ENCODE assay signal across 8 mouse cellular contexts in genomic region chr10:50894170-50894991, GRCm38 (mm10). TPM values are rescaled to one million over a fixed set of nuclear protein-coding genes. Genes with fewer than 3 reads are reported as not detected.
DNase-seq lines count a peak whose midpoint lies in the region; ATAC-seq and TF ChIP-seq lines count a peak whose summit lies in the region.

Gene Sim1, plus strand, starts transcription at chr10:50894754.

- under 1% methylated on average over 62 of the region's 62 CpGs for WGBS in heart, embryonic 14.5 days
- WGBS in kidney, embryonic 16.5 days, result under 1% methylated on average over 58 of the region's 62 CpGs
- 2% methylated on average over 61 of the region's 62 CpGs for WGBS in small intestine, adult 2 months

- H3K9me3 ChIP-seq in heart, embryonic 14.5 days (ENCODE audit: control insufficient read depth, low read length), result no peaks in the 10 kb centered on the region
- no peaks in the 10 kb centered on the region for H3K9me3 ChIP-seq in kidney, embryonic 16.5 days (ENCODE audit: low read length)

- peak within 1 kb of the TSS; percentile 81 for H3K4me2 ChIP-seq in heart, embryonic 14.5 days (ENCODE audit: low read length)
- peak within 1 kb of the TSS; percentile 63 for H3K4me2 ChIP-seq in kidney, embryonic 16.5 days (replicated peaks; ENCODE audit: low read depth, low read length)

- no peak within 1 kb of the TSS for H3K27ac ChIP-seq in heart, embryonic 14.5 days (replicated peaks in 1 of 2; ENCODE audit: control insufficient read depth in 1 of 2, insufficient read depth in 1 of 2, low read depth in 2 of 2, low read length in 2 of 2)
- H3K27ac ChIP-seq in kidney, embryonic 16.5 days (ENCODE audit: low read length), result peak within 1 kb of the TSS; percentile 90
- H3K27ac ChIP-seq in small intestine, adult 2 months (ENCODE audit: insufficient read depth, low read depth, low read length), result no peak within 1 kb of the TSS

- peak within 1 kb of the TSS; percentile 50 to 58 for H3K4me3 ChIP-seq in heart, embryonic 14.5 days (ENCODE audit: control insufficient read depth in 1 of 2, insufficient read depth in 1 of 2, low read depth in 1 of 2, low read length in 2 of 2)
- H3K4me3 ChIP-seq in kidney, embryonic 16.5 days (ENCODE audit: low read length), result peak within 1 kb of the TSS; percentile 58
- peak within 1 kb of the TSS; percentile 46 for H3K4me3 ChIP-seq in small intestine, adult 2 months (ENCODE audit: low read depth, low read length)

- H3K4me1 ChIP-seq in heart, embryonic 14.5 days (ENCODE audit: control insufficient read depth in 2 of 2, insufficient read depth in 2 of 2, low read length in 2 of 2), result peaks cover 2 to 10% of the 10 kb centered on the region in 2 experiments; a peak in 3 of 4 replicates
- H3K4me1 ChIP-seq in kidney, embryonic 16.5 days (ENCODE audit: insufficient read depth, low read length), result peaks cover 8% of the 10 kb centered on the region; the same call in 1 of the 2 replicates
- H3K4me1 ChIP-seq in small intestine, adult 2 months (ENCODE audit: control insufficient read depth, insufficient read depth, insufficient read length, low read length), result peaks cover 10% of the 10 kb centered on the region

- H3K36me3 ChIP-seq in heart, embryonic 14.5 days (ENCODE audit: control insufficient read depth, insufficient read depth, low read length), result no peaks in the 10 kb centered on the region
- no peaks in the 10 kb centered on the region for H3K36me3 ChIP-seq in kidney, embryonic 16.5 days (ENCODE audit: insufficient read depth, low read length)
- H3K36me3 ChIP-seq in small intestine, adult 2 months (ENCODE audit: control insufficient read depth, insufficient read depth, low read length), result no peaks in the 10 kb centered on the region

- H3K27me3 ChIP-seq in heart, embryonic 14.5 days (ENCODE audit: control insufficient read depth, insufficient read depth, low read length), result peaks cover 98% of the 10 kb centered on the region
- H3K27me3 ChIP-seq in kidney, embryonic 16.5 days (ENCODE audit: insufficient read depth, low read length), result peaks cover 75% of the 10 kb centered on the region
- peaks cover 65% of the 10 kb centered on the region for H3K27me3 ChIP-seq in small intestine, adult 2 months (ENCODE audit: control insufficient read depth, insufficient read depth, low read length)

- TF ChIP-seq CTCF in small intestine, adult 2 months (IDR thresholded peaks at IDR 0.05; ENCODE audit: extremely low read depth, insufficient read length, insufficient replicate concordance, low read depth, low read length), result no peak

- peak; percentile 85 for ATAC-seq in heart, embryonic 14.5 days (ENCODE audit: insufficient number of reproducible peaks, insufficient read depth, low FRiP score, low read depth)
- peak; percentile 92 for ATAC-seq in kidney, embryonic 16.5 days (ENCODE audit: low FRiP score, low TSS enrichment)

- H3K9ac ChIP-seq in heart, embryonic 14.5 days (ENCODE audit: low read length), result no peak within 1 kb of the TSS
- H3K9ac ChIP-seq in kidney, embryonic 16.5 days (replicated peaks; ENCODE audit: low read length), result peak within 1 kb of the TSS; percentile 73

- TF ChIP-seq POLR2A in small intestine, adult 2 months (IDR thresholded peaks at IDR 0.05; ENCODE audit: low read depth, low read length), result no peak

- DNase-seq in adrenal gland, adult (ENCODE audit: inconsistent age in 2 of 2, low spot score in 1 of 2), result peak; percentile 57 to 87
- DNase-seq in adrenal gland, postnatal 4 days (ENCODE audit: low spot score in 2 of 2), result no peak
- DNase-seq in ES-CJ7 (ENCODE audit: low read depth, low spot score), result peak; percentile 95
- peak; percentile 95 for DNase-seq in embryo, embryonic 10.5 days (ENCODE audit: low spot score)
- DNase-seq in lung, postnatal 36 days, result peak; percentile 60

RNA-seq across cellular contexts. Expression of gene Sim1, which starts in this region (rescaled TPM):
- total RNA-seq in adrenal gland, postnatal 4 days (2021), result 1 to 10 TPM in 1 of 2 experiments, under 1 TPM in 1; 0.06 to 3.7 TPM
- not detected in 2 replicates for polyA plus RNA-seq in heart, embryonic 14.5 days (2014; fragmentation: Nextera tagmentation; extraction: Ambion mirVana)
- polyA plus RNA-seq in kidney, embryonic 16.5 days (2015; fragmentation: Nextera tagmentation; extraction: Ambion mirVana), result 10.1 and 10.6 TPM in 2 replicates
- not detected in 2 replicates for polyA plus RNA-seq in small intestine, adult 2 months (2012; rRNA removed)

Comparison
In these comparisons a context has a peak if more than half of its experiments do, and no peak if none do; other contexts are left out.
1. RNA of gene Sim1 (polyA plus RNA-seq): 10.1 to 10.6 TPM in kidney, embryonic 16.5 days; not detected in heart, embryonic 14.5 days and not detected in small intestine, adult 2 months; every median in the first group is over 10 times any median in the second.
2. DNase-seq: peak in adrenal gland, adult (2 of 2), ES-CJ7 (single experiment), embryo, embryonic 10.5 days (single experiment) and lung, postnatal 36 days (single experiment); none in adrenal gland, postnatal 4 days (0 of 2).
3. Peak in ATAC-seq, H3K4me3 ChIP-seq and H3K4me2 ChIP-seq in heart, embryonic 14.5 days; RNA of the gene not detected or under 1 TPM.
4. Peak in every context shown above with its lines, with median percentiles within 50 percentile points of each other: H3K4me3 ChIP-seq.